Mouse (Mus musculus): ENCODE results near the gene Kctd21.

GRCm38 (mm10) chr7:97349438-97349837, 17.3 kb downstream of the Kctd21 start:
- TF ChIP-seq CTCF (IDR thresholded peaks at IDR 0.05 in 2 of 3, conservative IDR thresholded peaks at IDR 0.05 in 1 of 3; ENCODE audit: control insufficient read depth in 1 of 3, insufficient read depth in 1 of 3, low read depth in 2 of 3, low read length in 3 of 3, poor library complexity in 1 of 3, severe bottlenecking in 1 of 3): no peak
- no peak for TF ChIP-seq ZC3H11A (IDR thresholded peaks at IDR 0.05; ENCODE audit: low read depth, low read length)
- TF ChIP-seq ETS1 (IDR thresholded peaks at IDR 0.05; ENCODE audit: low read depth, low read length): no peak
- TF ChIP-seq MXI1 (IDR thresholded peaks at IDR 0.05; ENCODE audit: low read depth, low read length): no peak
- TF ChIP-seq MEF2A (IDR thresholded peaks at IDR 0.05; ENCODE audit: extremely low read depth, insufficient replicate concordance, low read depth, low read length, poor library complexity, severe bottlenecking): no peak
- TF ChIP-seq KAT2A (conservative IDR thresholded peaks at IDR 0.05; ENCODE audit: low read depth, low read length): no peak
- no peak for TF ChIP-seq TAL1 (IDR thresholded peaks at IDR 0.05; ENCODE audit: low read length)
- no peak for TF ChIP-seq POLR2A (IDR thresholded peaks at IDR 0.05; ENCODE audit: control insufficient read depth in 1 of 2, insufficient read depth in 1 of 2, low read depth in 1 of 2, low read length in 2 of 2, poor library complexity in 1 of 2)
- no peak for TF ChIP-seq BHLHE40 (IDR thresholded peaks at IDR 0.05; ENCODE audit: borderline replicate concordance, low read depth, low read length)
